Mouse (Mus musculus) c-Kit-negative CD71-positive TER-119-positive erythroid progenitor cells, embryonic 14.5 days (primary cell): Measurements from ENCODE around the gene Tmem170b.
"Not testable (repeated sequence)": the region's sequence is repeated elsewhere in the genome, so short reads cannot be mapped to it uniquely, and the experiment has no call there.

Experiments
- DNase-seq: peaks from one replicate; pipeline ENCODE4 v3.0.0-alpha.2; 2013; ENCODE audit warnings: low read depth, low spot score

The Tmem170b gene

GRCm38 (mm10) chr13:41669951-41670350, 64.2 kb downstream of the Tmem170b start:
- DNase-seq, result no peak

DNA sequence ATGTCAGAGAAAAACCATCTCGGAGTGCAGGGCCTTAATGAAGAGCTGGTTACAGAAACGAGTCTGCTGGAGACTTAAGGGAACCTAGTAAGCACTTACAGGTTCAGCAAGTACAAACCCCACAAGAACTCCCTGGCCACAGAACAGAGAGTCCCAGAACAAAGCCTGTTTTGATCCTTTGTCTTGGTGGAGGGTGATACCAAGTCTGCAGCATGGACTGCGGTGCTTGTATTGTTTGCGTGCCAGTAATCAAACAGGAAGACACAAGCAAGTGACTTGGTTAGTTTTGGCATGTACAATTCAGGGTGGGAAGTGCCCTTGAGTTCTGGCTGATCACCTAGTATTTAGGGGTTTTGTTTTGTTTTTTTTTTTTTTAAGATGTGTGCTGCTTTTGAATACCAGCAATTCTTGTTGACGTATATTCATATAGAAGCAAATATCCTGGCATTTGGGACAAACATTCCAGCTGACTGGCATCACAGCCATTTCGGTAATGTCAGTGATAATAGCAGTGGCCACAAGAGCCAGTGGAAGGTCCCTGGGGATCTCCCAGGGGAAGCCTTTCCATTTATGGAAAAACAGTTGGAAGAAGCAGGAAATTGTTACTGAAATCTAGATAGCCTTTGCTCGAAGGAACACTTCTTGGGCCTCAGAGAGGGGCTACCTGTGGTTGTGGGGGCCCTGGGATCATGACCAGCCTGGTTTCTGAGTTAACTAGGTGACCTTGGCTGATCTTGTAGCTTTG, 64.9 kb downstream of the Tmem170b start:
- DNase-seq, result no peak

DNA sequence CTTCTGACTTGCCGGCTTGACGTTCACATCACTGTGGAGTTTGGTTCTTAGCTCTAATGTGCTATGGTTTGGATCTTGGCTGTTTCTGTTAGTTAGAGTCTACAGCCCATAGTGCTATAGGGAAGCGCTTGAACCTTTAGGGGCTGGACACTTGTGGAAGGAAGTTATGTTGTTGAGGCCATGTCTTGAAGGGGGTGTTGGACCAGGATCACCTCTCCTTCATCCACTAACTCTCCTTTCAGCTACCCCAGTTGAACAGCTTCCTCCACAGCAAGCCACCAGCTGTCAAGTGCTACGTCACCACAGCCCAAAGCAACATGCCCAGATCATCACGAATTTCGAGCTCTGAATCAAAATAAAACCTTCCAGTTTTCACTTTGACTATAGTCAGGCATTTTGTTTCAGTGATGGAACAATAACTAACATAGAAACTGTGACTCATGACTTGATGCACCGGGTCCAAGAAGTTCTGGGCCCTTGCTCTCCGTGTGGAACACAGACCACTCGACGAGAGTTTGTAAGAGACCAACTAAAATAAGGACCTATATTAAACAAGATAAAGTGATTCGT, 65.5 kb downstream of the Tmem170b start:
- no peak for DNase-seq

DNA sequence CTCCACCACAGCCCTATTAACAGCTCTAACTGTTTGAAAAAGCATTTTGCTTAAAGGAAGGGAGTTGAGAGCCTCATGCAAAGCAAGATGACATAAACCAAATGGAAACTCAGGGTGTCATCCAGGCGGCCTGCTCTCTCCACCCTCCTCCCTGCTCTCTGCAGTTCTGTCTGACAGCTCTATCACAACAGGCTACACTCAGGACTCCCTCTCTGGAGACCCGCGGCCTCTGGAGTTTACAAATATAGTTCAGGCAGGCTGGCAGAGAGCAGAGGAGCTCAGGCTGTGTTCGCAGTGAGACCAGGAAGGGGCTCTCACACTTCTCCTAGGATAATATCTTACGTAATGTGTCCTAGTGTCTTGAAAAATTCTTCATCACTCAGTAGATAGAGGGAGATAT, 67.2 kb downstream of the Tmem170b start:
- DNase-seq, result not testable (repeated sequence)

DNA sequence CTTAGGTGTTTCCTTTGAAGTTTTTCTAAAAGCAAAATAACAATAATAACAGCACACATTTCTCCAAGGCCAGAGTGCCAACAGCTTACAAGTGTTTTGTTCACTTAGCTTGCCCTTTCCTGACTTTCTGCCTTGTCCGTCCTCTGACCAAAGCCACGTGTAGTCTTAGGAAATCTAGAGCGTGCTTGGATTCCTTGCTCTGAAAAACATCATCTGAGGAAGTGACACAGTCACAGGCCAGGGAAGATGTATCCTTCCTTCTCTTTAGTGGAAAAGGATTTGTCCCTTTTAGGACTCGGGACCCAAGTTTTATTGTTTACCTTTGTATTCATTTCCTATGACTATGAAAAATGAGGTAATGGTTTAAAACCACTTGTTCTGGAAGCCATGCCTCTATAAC, 67.8 kb downstream of the Tmem170b start:
- DNase-seq, result no peak

DNA sequence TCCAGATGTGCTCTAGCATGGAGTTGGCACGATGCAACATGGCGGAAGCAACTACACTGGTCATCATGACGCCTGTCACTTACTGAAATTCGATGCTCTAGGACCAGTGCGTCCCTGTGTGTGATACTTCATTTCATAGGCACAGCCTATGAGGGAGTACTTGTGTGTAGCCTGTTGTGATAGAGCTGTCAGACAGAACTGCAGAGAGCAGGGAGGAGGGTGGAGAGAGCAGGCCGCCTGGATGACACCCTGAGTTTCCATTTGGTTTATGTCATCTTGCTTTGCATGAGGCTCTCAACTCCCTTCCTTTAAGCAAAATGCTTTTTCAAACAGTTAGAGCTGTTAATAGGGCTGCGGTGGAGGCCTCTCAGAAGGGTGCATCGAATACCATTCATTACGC, 68.9 kb downstream of the Tmem170b start:
- not testable (repeated sequence) for DNase-seq

DNA sequence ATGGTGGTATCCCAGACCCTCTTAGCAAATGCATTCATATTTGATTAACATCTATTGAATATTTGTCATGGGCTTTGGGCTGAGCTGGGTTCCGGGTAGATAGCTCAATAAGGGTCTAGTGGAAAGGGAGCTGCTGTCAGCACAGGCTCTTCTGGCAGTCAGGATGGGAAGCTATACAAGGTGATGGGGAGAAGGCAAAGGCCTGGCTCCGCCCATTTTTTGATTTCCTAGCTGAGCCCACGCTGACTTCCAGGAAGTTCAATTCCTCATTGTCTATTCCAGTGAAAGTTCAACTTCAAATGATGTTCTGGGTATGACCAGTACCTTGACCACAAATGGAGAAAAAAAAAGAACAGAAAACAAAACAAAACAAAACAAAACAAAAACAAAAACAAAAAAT, 69.8 kb downstream of the Tmem170b start:
- no peak for DNase-seq

- no peak for DNase-seq
Observed at GRCm38 (mm10) chr13:41675966-41676835, 70.5 kb downstream of the Tmem170b start.

- no peak for DNase-seq
Observed at GRCm38 (mm10) chr13:41676836-41677186, 71.1 kb downstream of the Tmem170b start.

- no peak for DNase-seq
Observed at GRCm38 (mm10) chr13:41680854-41681549, 75.3 kb downstream of the Tmem170b start.

DNA sequence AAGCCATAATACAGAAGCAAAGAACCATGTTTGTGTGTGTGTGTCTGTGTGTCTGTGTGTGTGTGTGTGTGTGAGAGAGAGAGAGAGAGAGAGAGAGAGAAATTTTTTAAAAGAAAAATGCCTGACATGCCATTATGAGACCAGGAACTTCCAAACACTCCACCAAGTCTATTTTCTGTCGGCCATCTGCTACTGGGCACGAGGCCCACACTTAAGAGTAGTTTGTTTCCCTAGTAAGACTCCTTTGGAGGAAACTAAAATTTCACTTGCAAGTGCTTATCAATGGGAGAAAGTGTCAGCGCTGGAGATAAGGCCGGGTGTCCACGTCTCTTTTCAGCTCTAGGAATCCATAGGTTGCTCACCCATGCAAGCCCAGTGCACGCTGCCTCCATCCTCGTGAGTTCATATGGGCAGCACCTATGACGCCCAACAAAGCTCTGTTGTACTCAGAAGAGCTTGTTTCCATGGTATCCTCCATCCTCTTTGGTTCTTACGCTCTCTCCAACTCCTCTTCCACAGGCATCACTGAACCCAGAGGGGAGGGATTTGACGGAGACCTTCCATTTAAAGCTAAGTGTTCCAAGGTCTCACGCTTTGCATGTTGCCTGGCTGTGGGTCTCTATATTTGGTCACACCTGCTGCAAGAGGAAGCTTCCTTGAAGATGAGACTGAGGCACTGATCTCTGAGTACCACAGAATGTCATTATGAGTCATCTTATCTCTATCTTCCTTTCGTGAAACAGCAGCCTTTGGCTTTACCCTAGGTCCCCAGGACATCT, 76.8 kb downstream of the Tmem170b start:
- DNase-seq, result no peak

DNA sequence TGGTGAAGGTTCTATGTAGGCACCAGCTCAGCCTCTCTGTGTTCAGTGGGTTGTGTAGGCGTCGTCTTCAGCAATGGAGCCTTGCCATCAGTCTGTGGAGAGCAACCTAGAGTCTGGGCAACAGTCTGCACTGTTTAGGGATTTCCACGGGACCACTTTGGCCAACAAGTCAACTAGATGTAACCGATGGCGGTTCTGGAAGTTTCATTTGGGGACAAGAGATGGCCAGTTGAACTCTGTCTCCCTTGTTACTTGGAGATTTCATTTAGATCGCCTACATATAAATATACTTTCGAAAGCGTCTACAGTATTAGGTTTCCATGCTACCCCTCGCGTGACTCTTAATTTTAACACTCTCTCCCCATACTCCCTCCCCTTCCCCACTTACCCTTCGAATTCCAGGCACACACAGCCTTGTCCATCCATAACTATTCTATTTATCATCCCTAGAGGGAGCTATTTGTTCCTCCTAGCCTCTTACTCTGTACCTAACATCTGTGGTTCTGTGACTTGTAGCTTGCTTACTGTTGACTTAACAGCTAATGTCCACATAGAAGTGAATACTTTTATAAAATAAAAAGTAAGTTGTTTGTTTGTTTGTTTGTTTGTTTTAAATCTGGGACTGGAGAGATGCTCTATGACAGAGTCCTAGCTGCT, 77.8 kb downstream of the Tmem170b start:
- no peak for DNase-seq

GRCm38 (mm10) chr13:41685499-41685898, 79.8 kb downstream of the Tmem170b start:
- DNase-seq, result no peak

DNA sequence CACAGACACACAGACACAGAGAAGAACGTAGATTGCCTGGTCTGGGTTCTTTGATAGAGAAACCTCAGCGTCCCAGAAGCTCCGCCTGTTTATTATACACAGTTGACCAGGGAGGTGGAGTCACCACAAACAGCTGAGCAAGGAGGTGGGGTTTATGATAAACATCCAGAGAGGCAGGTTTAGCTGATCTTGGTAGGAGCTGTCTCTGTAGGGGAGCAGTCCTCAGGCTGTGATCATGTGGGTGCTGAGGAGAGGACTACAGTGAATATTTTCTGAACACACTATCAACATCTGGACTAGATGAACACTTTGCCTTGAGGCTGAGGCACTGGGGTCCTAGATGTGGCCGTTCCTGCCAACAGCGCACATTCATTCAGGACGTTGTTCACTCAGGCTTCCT, 83.3 kb downstream of the Tmem170b start:
- DNase-seq, result no peak

GRCm38 (mm10) chr13:41689598-41690045, 83.9 kb downstream of the Tmem170b start:
- DNase-seq, result no peak
